Mouse (Mus musculus) neural tube, embryonic 14.5 days (tissue): ENCODE measurements at regions not wholly inside any gene's neighbourhood (a gene's known extent, or its start where the extent isn't known, plus 50 kb on each side); places are given as distances from the start of the nearest gene placed in this dataset.
A peak's percentile ranks its signal among the peaks of the same experiment; 100 is the strongest.
"Not testable (repeated sequence)": the region's sequence is repeated elsewhere in the genome, so short reads cannot be mapped to it uniquely, and the experiment has no call there.

Source experiments
- ATAC-seq: fragments of 200-750 bp; cut with Nextera tagmentation; 2 replicates; pipeline ENCODE4 v1.8.0; 2017; ENCODE audit warnings: low read depth, mild to moderate bottlenecking, moderate TSS enrichment, moderate library complexity
- H3K27ac ChIP-seq: fragments of 300-500 bp; sonication (generic); 2 replicates; pipeline ENCODE4 v1.5.1; 2014; ENCODE audit warnings: low read depth, mild to moderate bottlenecking, control low read depth, low read length, moderate library complexity, mixed read lengths
- H3K27me3 ChIP-seq: fragments of 300-500 bp; sonication (generic); 2 replicates; pipeline ENCODE4 v1.6.1; 2014; ENCODE audit warnings: low read length; ENCODE audit not compliant: control insufficient read depth, insufficient read depth
- H3K36me3 ChIP-seq: fragments of 300-500 bp; sonication (generic); 2 replicates; pipeline ENCODE4 v1.6.1; 2014; ENCODE audit warnings: low read length, mixed read lengths; ENCODE audit not compliant: control insufficient read depth, insufficient read depth
- H3K4me1 ChIP-seq: fragments of 300-500 bp; sonication (generic); 2 replicates; pipeline ENCODE4 v1.6.1; 2014; ENCODE audit warnings: low read length; ENCODE audit not compliant: control insufficient read depth, insufficient read depth
- H3K4me2 ChIP-seq: fragments of 300-500 bp; sonication (generic); 2 replicates; pipeline ENCODE4 v1.6.1; 2014; ENCODE audit warnings: mild to moderate bottlenecking, low read depth, low read length, control low read depth
- H3K4me3 ChIP-seq: fragments of 300-500 bp; sonication (generic); 2 replicates; pipeline ENCODE4 v1.5.1; 2014; ENCODE audit warnings: low read depth, low read length, control low read depth, mixed read lengths
- H3K9ac ChIP-seq: fragments of 300-500 bp; sonication (generic); replicated peaks from 2 replicates; pipeline ENCODE4 v1.6.1; 2014; ENCODE audit warnings: low read depth, mild to moderate bottlenecking, control low read depth, low read length, mixed read lengths
- H3K9me3 ChIP-seq: fragments of 300-500 bp; sonication (generic); 2 replicates; pipeline ENCODE4 v1.6.1; 2016; ENCODE audit warnings: low read length; ENCODE audit not compliant: control insufficient read depth
- WGBS: fragments of 180-500 bp; shearing (Covaris S2); extraction: QIAGEN DNeasy Blood & Tissue Kit; methylation state at CpG from one replicate; pipeline ENCODE4 v1.1.7; 2014; 5-methylcytosine and 5-hydroxymethylcytosine counted together

- no peak overlapping the region for H3K9ac ChIP-seq
- H3K27me3 ChIP-seq = no peaks in the 10 kb centered on the region
- peak overlapping the region; percentile 22; the same call in 1 of the 2 replicates for H3K27ac ChIP-seq
- no peak overlapping the region for H3K4me2 ChIP-seq
- H3K4me3 ChIP-seq = no peak overlapping the region
- 68% methylated on average over 5 of the region's 5 CpGs for whole genome bisulfite sequencing
- peak; percentile 90 for ATAC-seq
- H3K9me3 ChIP-seq = no peaks in the 10 kb centered on the region
- no peaks in the 10 kb centered on the region for H3K36me3 ChIP-seq
- no peaks in the 10 kb centered on the region for H3K4me1 ChIP-seq
These were observed 52.8 kb upstream of the Tmem17 start for GRCm38 (mm10) chr11:22458951-22459703.

GRCm38 (mm10) chr11:22461019-22461735, 50.7 kb upstream of the Tmem17 start:
- not testable (repeated sequence) for H3K4me3 ChIP-seq, H3K4me1 ChIP-seq, H3K27me3 ChIP-seq, H3K27ac ChIP-seq, H3K9ac ChIP-seq, ATAC-seq, H3K36me3 ChIP-seq, H3K9me3 ChIP-seq, H3K4me2 ChIP-seq
- WGBS = 84% methylated on average over 8 of the region's 8 CpGs
